Mouse (Mus musculus) R1 (cell line): ENCODE measurements around the gene Krt88.
A peak's percentile ranks its signal among the peaks of the same experiment; 100 is the strongest.

Experiments
- DNase-seq: peaks from one replicate; pipeline ENCODE4 v3.0.0-alpha.2; 2018; ENCODE audit warnings: low read depth, low spot score

The Krt88 gene

GRCm38 (mm10) chr15:101472952-101473528 is 25.5 kb downstream of the Krt88 start, which contains the start of gene Krt86:
Krt86 (plus strand) TSS chr15:101473478.
- DNase-seq = peak; percentile 70

GRCm38 (mm10) chr15:101479007-101479665 is 31.6 kb downstream of the Krt88 start:
- DNase-seq = peak; percentile 44

- no peak for DNase-seq
Measured at GRCm38 (mm10) chr15:101479666-101480060, 32.1 kb downstream of the Krt88 start.

- DNase-seq = no peak
Measured at GRCm38 (mm10) chr15:101482056-101482455, 34.5 kb downstream of the Krt88 start.

GRCm38 (mm10) chr15:101483646-101484045 is 36.1 kb downstream of the Krt88 start:
- DNase-seq = no peak

GRCm38 (mm10) chr15:101484939-101485338 is 37.4 kb downstream of the Krt88 start:
- DNase-seq = no peak

- no peak for DNase-seq
Measured at GRCm38 (mm10) chr15:101485911-101486635, 38.5 kb downstream of the Krt88 start.

- DNase-seq = no peak
Measured at GRCm38 (mm10) chr15:101491431-101491830, 43.9 kb downstream of the Krt88 start, which contains the start of gene Krt83. Krt83 (minus strand) TSS chr15:101491512.

GRCm38 (mm10) chr15:101492718-101493117 is 45.2 kb downstream of the Krt88 start:
- DNase-seq = peak; percentile 41

- DNase-seq = no peak
Measured at GRCm38 (mm10) chr15:101493713-101494112, 46.2 kb downstream of the Krt88 start.

GRCm38 (mm10) chr15:101494203-101494602 is 46.7 kb downstream of the Krt88 start:
- DNase-seq = no peak

GRCm38 (mm10) chr15:101495266-101495665 is 47.7 kb downstream of the Krt88 start:
- DNase-seq = no peak

- DNase-seq = peak; percentile 66
Measured at GRCm38 (mm10) chr15:101497181-101497580, 49.6 kb downstream of the Krt88 start.
